Mouse (Mus musculus): Measurements from ENCODE around the gene Ptges2.

GRCm38 (mm10) chr2:32395946-32396621 is 388 bp downstream of the Ptges2 start:
- no peak for TF ChIP-seq ZKSCAN1 (IDR thresholded peaks at IDR 0.05; ENCODE audit: borderline replicate concordance, low read depth, low read length)
- no peak for TF ChIP-seq E2F4 (IDR thresholded peaks at IDR 0.05; ENCODE audit: insufficient replicate concordance, low read depth, low read length)
- no peak for TF ChIP-seq POLR2AphosphoS2 (IDR thresholded peaks at IDR 0.05; ENCODE audit: low read depth, low read length)
- no peak for TF ChIP-seq SMC3 (IDR thresholded peaks at IDR 0.05; ENCODE audit: low read depth, low read length)
- no peak for TF ChIP-seq MAZ (IDR thresholded peaks at IDR 0.05; ENCODE audit: low read depth, low read length)
- no peak for TF ChIP-seq JUND (conservative IDR thresholded peaks at IDR 0.05; ENCODE audit: low read depth, low read length)
- no peak for TF ChIP-seq MAFK (IDR thresholded peaks at IDR 0.05; ENCODE audit: insufficient replicate concordance, low read length)
- TF ChIP-seq NRF1 (IDR thresholded peaks at IDR 0.05; ENCODE audit: low read depth, low read length), result peak; percentile 78
- TF ChIP-seq SIN3A (IDR thresholded peaks at IDR 0.05; ENCODE audit: low read length), result peak; percentile 98
